Mouse (Mus musculus) layer of hippocampus, postnatal 25 days (tissue): ENCODE measurements around the gene Rasl11a. TPM values are rescaled to one million over a fixed set of nuclear protein-coding genes. Genes with fewer than 3 reads are reported as not detected.
"Not testable (repeated sequence)": the region's sequence is repeated elsewhere in the genome, so short reads cannot be mapped to it uniquely, and the experiment has no call there.

Source experiments
- DNase-seq, 2 experiments: peaks; one replicate each; pipeline ENCODE4 v3.0.0; 2022; ENCODE audit warnings: mixed read lengths in 2 of 2, low spot score in 1 of 2; ENCODE audit errors: extremely low spot score in 1 of 2
- total RNA-seq, 2 experiments: library from RNA; stranded (reverse); gene quantifications; 2 replicates each; pipeline ENCODE4 v1.2.3; 2021

The Rasl11a gene
- total RNA-seq, 2 experiments from 2014 or later: 17.4 to 17.8 TPM

GRCm38 (mm10) chr5:146841301-146841700 is 3.6 kb upstream of the Rasl11a start:
- no peak for DNase-seq

- no peak for DNase-seq
These were observed 2.9 kb upstream of the Rasl11a start for GRCm38 (mm10) chr5:146841996-146842395.

- DNase-seq: no peak
These were observed 450 bp upstream of the Rasl11a start for GRCm38 (mm10) chr5:146844301-146844941.

DNA sequence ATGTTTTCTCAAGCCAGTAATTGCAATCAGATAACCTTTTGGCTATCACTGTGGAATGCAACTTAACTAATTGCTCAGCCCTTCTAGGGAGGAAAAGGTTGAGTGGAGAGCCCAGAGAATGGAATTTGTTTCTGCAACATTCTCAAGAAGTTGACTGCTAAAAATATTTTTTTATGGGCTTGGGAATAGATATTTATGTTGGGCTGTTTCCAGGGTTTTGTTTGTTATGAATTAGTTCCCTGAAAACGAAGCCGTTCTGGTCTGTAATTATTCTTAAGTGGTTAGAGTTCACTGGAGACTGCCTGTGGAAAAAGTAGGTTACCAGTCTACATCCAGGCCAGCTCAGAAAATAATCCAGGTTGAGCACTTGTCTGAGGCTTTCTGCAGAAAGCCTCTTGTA is 1.6 kb downstream of the Rasl11a start:
- no peak for DNase-seq

DNA sequence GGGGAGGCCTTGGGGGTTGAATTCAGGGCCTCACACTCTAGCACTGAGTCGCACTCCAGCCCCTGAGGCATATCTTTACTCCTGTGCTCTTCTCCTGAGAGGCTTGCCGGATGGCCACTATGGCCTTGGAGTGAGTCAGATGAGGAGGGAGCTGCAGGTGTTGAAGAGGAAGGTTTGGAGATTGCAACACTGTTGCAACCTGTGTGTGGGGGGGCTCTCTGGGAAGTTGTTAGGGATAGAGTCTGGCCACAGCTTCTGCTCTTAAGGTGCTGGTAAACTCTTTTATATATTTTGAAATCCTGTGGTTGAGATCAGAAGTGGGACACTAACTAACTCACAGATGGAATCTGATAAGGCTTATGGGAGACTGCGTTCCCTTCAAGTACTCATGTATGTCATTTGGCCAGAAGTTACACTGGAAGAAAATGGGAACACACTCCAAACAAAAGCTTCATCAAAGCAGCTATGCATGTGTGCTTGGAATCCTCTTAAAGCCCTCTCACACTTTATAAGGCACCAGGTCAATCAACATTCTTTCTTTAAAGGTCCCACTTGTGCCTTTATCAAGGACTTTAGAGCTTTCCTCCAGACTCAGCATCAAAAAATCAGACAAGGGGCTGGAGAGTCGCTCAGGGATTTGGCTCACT is 4.2 kb downstream of the Rasl11a start:
- no peak for DNase-seq

DNA sequence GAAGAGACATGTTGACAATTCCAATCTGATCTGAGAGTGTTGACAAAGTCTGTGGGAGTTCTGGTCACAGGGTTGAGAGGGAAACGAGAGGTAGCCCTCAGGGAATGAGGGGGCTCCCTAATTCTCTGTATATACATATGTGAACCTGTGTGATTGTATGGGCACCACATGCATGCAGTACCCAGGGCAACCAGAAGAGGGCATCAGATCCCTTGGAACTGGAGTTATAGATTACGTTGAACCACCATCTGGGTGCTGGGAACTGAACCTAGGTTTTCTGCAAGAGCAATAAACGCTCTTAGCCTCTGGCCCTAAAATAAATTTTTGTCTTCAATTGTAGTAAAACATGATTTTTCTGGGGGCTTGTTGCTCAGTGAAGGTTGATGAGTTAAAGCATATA is 11.2 kb downstream of the Rasl11a start:
- no peak for DNase-seq

GRCm38 (mm10) chr5:146857620-146858019 is 12.7 kb downstream of the Rasl11a start:
- no peak for DNase-seq

- no peak for DNase-seq
These were observed 13.9 kb downstream of the Rasl11a start for GRCm38 (mm10) chr5:146858772-146859171.

DNA sequence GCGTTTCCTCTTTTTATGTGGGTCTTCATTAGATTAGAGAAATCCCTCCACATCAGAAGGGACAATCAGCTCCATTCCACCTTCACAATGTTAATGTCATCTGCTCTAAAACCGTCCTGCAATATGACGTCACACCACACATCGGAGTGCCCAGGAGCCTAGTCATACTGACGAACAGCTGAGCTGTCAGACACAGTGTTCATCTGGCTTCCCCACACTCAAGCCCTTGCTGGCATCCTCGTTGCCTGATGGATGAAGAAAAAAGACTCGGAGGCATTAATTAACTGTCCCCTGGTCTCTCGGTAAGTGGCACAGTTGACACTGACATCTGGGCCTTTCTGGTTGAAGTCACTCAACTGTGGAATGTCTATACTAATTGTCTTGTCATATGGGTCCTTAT is 14.4 kb downstream of the Rasl11a start:
- no peak for DNase-seq

GRCm38 (mm10) chr5:146860222-146860998 is 15.5 kb downstream of the Rasl11a start:
- no peak for DNase-seq

GRCm38 (mm10) chr5:146861588-146861987 is 16.7 kb downstream of the Rasl11a start:
- no peak for DNase-seq

DNA sequence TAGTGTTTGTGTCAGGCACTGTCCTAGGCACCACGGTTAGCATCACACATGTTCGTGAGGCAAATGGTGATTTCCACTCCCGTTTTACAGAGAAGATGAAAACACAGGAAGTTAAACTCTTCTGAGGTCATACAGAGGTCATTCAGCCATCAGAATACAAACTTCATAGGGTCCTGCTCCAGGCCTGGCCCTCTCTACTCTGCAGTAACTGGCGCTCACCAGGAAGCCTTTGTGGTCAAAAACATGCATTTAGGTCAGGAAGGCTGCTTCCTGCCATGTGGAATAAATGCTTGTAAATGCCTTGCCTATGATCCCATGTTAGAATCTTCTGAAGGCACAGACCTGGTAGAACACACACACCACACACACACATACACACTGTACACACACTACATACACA is 20.6 kb downstream of the Rasl11a start:
- no peak for DNase-seq

- no peak for DNase-seq
These were observed 21.4 kb downstream of the Rasl11a start for GRCm38 (mm10) chr5:146866277-146866676.

GRCm38 (mm10) chr5:146867246-146867945 is 22.5 kb downstream of the Rasl11a start:
- DNase-seq: peak; percentile 42 to 47

GRCm38 (mm10) chr5:146867946-146868314 is 23.1 kb downstream of the Rasl11a start:
- no peak for DNase-seq

DNA sequence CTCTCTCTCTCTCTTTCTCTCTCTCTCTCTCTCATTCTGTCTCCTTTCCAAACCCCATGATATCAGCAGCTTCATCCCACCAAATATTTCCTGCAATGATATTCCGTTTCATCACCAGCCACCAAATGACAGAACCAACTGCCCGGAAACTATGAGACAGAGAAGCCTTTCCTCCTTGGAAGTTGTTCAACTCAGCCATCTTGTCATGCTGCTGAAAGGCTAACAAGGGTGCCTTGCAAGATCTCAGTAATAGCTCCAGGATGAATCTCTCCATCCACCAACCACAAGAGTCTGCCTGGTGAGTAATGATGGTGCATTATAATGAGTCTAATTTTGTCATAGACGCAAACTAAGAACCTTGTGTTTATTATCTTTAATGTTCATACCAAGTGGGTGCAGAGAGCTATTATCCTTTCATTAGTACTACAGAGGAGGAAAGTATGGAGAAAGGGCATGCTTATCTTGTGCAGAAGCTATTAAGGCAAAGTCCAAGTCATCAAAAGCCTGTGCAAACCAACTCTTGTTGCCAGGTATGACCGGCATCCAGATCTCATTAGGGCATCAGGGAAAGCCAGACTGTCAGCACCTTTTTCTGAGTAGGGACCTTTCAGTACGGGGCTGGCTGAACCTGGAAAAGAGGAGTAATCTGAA is 28.2 kb downstream of the Rasl11a start:
- no peak for DNase-seq

- no peak for DNase-seq
These were observed 31.2 kb downstream of the Rasl11a start for GRCm38 (mm10) chr5:146876024-146876423.

DNA sequence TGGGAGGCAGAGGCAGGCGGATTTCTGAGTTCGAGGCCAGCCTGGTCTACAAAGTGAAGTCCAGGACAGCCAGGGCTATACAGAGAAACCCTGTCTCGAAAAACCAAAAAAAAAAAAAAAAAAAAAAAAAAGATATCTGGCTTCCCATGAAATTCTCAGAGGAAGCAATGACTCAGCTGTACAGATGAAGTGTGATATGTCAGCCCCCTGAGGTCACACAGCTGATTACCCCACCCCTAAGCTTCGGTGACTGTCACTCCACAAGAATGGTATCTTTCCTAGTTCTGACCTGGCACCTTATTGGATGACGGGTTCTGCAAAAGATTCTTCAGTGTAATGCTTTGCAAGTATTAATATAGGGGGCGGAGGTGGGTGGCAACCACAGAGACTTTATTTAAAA is 33.0 kb downstream of the Rasl11a start:
- not testable (repeated sequence) for DNase-seq

DNA sequence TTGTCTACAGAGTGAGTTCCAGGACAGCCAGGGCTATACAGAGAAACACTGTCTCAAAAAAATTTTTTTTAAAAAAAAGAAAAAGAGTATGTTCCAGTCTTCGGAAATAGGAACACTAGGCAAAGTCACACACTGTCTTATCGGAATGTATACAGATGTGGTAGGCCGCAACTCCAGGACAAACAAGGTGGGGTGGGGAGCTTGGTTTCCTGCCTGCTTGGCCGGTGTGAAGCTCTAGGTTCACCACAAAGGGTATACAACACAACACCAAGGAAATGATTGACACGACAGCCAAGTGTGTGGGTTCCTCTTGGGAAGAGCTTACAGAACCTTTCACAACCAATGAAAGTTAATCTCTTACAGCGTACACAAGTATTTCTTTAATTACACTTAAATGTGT is 37.4 kb downstream of the Rasl11a start:
- DNase-seq: no peak

GRCm38 (mm10) chr5:146883053-146883452 is 38.2 kb downstream of the Rasl11a start:
- no peak for DNase-seq
